Mouse (Mus musculus): ENCODE results near the gene Cyld. TPM values are rescaled to one million over a fixed set of nuclear protein-coding genes. Genes with fewer than 3 reads are reported as not detected.

Cyld gene
- polyA plus RNA-seq, 1 experiment from 2014 or later, result 15.3 TPM

DNA sequence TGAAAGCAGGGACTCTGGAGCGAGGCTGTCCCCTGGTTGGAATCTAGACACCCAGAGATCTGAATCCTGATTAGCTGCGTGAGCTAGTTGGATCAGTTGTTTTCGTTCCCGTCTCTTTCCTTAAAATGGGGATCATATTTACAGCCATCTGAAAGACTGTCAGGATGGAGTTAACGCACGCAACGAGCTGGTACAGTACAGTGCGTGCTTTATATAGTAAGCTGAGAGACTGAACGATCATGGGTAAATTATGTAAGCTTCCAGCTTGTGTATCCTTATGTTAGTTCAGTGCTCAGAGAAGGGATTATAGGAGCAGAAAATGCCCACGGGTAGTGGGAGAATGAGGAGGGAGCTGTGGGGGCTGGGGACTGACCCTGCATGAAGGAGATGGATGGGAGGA is 25.3 kb upstream of the Cyld start:
- WGBS, result 87% methylated on average over 10 of the region's 10 CpGs
- no peaks in the 10 kb centered on the region for H3K9me3 ChIP-seq
- H3K27me3 ChIP-seq, result no peaks in the 10 kb centered on the region
- no peaks in the 10 kb centered on the region for H3K36me3 ChIP-seq (replicated peaks)
- H3K9ac ChIP-seq, result no peak overlapping the region
- no peak overlapping the region for H3K27ac ChIP-seq
- ATAC-seq (ENCODE audit: low FRiP score), result no peak
- H3K4me3 ChIP-seq (replicated peaks), result no peak overlapping the region
- H3K4me2 ChIP-seq, result no peak overlapping the region
- peaks cover 16% of the 10 kb centered on the region for H3K4me1 ChIP-seq

DNA sequence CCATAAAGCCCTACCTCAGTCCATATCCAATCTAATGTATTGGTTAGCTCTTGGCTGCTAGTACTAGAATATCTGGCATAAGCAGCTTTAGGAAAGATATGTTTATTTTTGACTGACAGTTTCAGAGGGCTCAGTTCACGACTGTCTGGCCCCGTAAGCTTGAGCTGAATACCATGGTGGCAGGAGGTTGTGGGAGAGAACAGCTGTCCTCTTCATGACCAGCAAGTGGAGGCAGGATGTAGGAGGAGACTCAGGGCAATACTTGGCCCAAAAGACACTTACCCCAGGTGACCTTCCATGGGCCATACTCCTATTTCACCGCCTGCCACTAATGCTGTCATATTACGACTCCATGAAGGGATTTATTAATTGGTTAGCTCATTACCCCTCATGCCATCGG is 23.0 kb upstream of the Cyld start:
- no peak for ATAC-seq (ENCODE audit: low FRiP score)
- Histone ChIP-seq H3K27ac (no peak overlapping the region), H3K4me2 (no peak overlapping the region), H3K27me3 (no peaks in the 10 kb centered on the region), H3K9me3 (no peaks in the 10 kb centered on the region), H3K4me3 (replicated peaks) (no peak overlapping the region), H3K4me1 (peaks cover 5% of the 10 kb centered on the region), H3K9ac (no peak overlapping the region), H3K36me3 (replicated peaks) (no peaks in the 10 kb centered on the region)
- 89% methylated on average over 5 of the region's 5 CpGs for WGBS

DNA sequence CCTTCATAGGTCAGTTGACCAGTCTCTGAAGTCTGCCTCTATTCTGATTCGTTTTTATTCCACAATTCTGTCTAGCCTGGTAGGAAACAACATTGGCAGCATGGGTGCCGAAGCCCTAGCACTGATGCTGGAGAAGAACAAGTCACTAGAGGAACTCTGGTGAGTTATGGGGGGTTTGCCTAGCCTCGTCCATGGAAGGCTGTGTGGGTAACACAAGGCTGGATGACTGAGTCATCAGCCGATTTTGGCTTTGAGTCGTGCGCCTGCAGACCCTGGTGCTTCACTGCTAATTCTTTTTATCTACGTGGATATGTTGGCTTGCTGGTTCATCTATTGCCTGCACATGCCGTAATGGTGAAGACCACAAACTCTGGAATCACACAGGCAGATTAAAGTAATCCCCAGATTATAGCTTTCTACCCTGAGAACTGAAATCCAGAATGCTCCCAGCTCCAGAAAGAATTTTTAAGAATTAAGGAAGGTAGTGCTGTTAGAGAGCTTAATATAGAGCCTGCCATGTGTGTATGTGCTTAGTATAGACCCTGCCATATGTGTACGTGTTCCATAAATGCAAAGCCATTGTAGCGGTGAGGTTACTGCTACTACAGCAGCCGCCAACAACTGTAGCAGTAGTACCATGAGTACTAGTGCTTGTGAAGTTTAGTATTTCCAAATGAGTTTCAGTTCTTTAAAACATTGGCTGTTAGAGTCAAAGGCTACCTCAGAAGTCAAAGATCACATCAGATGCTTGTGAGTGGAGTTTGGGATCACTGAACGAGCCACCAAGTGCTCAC is 21.3 kb upstream of the Cyld start:
- H3K4me3 ChIP-seq (replicated peaks), result no peak overlapping the region
- no peak overlapping the region for H3K4me2 ChIP-seq
- no peak for ATAC-seq (ENCODE audit: low FRiP score)
- H3K9ac ChIP-seq, result no peak overlapping the region
- no peaks in the 10 kb centered on the region for H3K4me1 ChIP-seq
- WGBS, result 92% methylated on average over 12 of the region's 12 CpGs
- no peaks in the 10 kb centered on the region for H3K36me3 ChIP-seq (replicated peaks)
- H3K27me3 ChIP-seq, result no peaks in the 10 kb centered on the region
- H3K27ac ChIP-seq, result no peak overlapping the region
- H3K9me3 ChIP-seq, result no peaks in the 10 kb centered on the region

DNA sequence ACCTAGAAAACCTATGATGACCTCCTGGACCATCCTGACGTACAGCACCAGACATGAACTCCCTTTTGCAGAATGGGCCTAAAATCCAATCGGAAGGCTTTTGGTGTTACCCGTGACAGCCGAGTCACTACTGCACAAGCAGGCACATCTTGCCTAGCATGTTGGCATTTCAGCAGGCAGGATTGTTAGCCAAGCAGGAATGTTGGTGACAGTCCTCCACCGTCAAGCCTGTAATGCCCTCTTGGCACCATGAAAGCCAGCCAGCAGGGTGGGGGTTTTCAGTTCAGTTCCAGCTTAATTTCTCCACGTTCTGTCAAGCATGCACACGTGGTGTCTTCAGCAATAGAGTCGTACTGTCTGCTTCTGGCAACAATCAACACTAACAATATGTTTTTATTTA is 19.8 kb upstream of the Cyld start:
- Histone ChIP-seq H3K4me1 (no peaks in the 10 kb centered on the region), H3K9me3 (no peaks in the 10 kb centered on the region), H3K4me3 (replicated peaks) (no peak overlapping the region), H3K9ac (no peak overlapping the region), H3K27me3 (no peaks in the 10 kb centered on the region), H3K27ac (no peak overlapping the region), H3K4me2 (no peak overlapping the region), H3K36me3 (replicated peaks) (no peaks in the 10 kb centered on the region)
- no peak for ATAC-seq (ENCODE audit: low FRiP score)
- WGBS, result 81% methylated on average over 8 of the region's 8 CpGs

DNA sequence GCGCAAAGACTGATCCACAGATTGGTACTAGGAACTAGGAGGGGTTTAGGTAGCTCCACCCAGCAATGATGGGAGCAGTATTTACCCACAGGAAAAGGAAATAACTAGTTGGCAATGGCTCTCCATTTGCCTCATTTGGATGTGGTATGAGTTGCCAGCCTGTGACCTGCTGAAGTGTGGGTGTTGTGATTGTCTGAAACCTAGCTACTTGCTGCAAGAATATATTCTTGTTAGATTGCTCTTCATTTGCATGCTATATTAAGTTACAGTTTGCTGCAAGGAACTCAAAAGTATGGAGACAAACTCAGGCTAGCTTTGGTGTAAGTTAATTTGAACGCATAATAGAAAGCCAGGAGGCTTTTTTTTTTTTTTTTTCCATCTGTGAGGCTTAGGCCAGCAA is 16.3 kb upstream of the Cyld start:
- H3K4me2 ChIP-seq, result no peak overlapping the region
- ATAC-seq (ENCODE audit: low FRiP score), result no peak
- H3K4me3 ChIP-seq (replicated peaks), result no peak overlapping the region
- no peaks in the 10 kb centered on the region for H3K9me3 ChIP-seq
- no peaks in the 10 kb centered on the region for H3K27me3 ChIP-seq
- 97% methylated on average over 2 of the region's 2 CpGs for WGBS
- no peak overlapping the region for H3K9ac ChIP-seq
- no peak overlapping the region for H3K27ac ChIP-seq
- no peaks in the 10 kb centered on the region for H3K36me3 ChIP-seq (replicated peaks)
- H3K4me1 ChIP-seq, result no peaks in the 10 kb centered on the region

DNA sequence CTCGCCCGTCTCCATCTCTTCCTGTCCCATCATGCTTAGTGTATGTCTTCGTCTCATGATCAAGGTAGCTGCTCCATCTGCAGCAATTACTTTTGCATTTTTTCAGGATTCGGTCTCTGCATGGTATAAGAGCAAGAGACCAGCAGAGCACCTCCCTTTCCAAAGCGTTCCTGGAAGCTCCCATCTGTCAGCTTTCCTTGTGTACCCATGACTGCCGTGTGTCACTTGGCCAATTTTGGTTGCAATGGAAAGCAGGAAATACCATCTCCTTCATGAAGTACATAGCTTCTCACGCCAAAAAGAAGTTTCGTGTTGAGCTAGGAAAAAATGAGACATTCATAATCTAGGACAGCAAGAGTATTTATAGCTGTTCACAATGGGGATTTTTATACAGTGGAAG is 15.8 kb upstream of the Cyld start:
- Histone ChIP-seq H3K4me1 (no peaks in the 10 kb centered on the region), H3K9me3 (no peaks in the 10 kb centered on the region), H3K27me3 (no peaks in the 10 kb centered on the region), H3K36me3 (replicated peaks) (no peaks in the 10 kb centered on the region), H3K4me3 (replicated peaks) (no peak overlapping the region), H3K9ac (no peak overlapping the region), H3K4me2 (no peak overlapping the region), H3K27ac (no peak overlapping the region)
- ATAC-seq (ENCODE audit: low FRiP score), result no peak
- WGBS, result 89% methylated on average over 8 of the region's 8 CpGs

DNA sequence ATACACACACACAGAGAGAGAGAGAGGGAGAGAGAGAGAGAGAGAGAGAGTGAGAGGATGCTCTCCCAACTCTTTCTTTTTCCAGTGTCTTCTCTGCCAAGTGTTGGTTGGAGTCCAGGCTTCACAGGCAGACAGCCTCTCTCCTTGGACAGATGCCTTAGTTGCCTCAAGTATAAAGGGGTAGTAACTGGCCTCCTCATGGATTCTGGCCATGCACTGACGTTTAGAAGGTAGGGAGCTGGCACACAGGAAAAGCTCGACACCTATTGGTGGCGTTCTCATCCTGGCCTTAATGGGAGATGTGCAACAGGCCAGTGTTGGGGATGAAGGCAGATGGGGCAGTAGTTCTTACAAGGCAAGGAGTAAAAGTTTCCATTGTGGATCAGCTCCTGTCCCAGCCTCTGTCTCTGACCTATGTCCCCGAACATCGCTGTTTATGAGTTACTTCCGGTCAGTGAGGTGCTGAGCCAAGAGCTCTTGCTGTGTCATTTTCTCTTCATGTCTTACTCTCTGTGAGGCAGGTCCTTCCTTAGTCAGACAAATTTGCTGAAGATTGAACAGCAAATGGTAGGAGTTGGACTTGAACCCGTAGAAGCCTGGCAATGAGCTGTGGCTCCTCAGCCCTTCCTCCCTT is 13.1 kb upstream of the Cyld start:
- Histone ChIP-seq H3K4me2 (no peak overlapping the region), H3K9me3 (no peaks in the 10 kb centered on the region), H3K36me3 (replicated peaks) (no peaks in the 10 kb centered on the region), H3K27ac (no peak overlapping the region), H3K4me3 (replicated peaks) (no peak overlapping the region), H3K27me3 (no peaks in the 10 kb centered on the region), H3K9ac (no peak overlapping the region), H3K4me1 (no peaks in the 10 kb centered on the region; the same call in 1 of the 2 replicates)
- no peak for ATAC-seq (ENCODE audit: low FRiP score)
- 81% methylated on average over 7 of the region's 7 CpGs for WGBS

DNA sequence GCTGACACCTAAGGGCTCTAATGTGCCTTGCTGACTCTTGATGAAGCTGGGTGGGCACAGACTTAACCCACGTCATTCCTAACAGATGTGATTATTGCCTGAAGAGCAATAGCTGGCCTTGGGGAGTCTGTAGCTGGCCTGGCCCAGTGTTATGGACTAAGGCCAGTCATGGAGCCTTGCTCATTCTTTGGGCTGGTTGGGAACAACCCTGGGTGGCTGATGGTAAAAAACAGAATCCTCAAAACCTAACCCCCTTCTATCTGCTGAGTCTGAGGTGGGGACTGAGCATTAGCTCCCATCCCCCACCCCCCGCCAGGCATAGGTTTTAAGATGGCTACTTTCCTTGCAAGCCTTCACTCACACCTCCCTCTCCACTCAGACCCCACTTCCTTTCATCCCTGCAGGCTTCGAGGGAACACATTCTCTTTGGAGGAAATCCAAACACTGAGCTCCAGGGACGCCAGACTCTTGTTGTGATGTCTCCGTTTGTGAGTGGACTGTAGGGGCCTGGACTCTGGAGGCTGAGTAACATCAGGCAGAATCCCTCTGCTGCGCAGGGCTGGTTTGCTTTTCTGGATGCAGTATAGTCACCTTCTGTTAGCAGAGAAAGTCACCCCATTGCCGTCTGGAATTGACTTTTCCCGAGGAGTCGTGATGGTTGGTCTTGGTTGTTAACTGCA is 10.5 kb upstream of the Cyld start:
- no peak overlapping the region for H3K9ac ChIP-seq
- no peak for ATAC-seq (ENCODE audit: low FRiP score)
- no peak overlapping the region for H3K4me2 ChIP-seq
- H3K4me1 ChIP-seq, result no peaks in the 10 kb centered on the region; the same call in 1 of the 2 replicates
- H3K36me3 ChIP-seq (replicated peaks), result no peaks in the 10 kb centered on the region
- H3K27me3 ChIP-seq, result no peaks in the 10 kb centered on the region; the same call in 1 of the 2 replicates
- 80% methylated on average over 9 of the region's 9 CpGs for WGBS
- no peak overlapping the region for H3K27ac ChIP-seq
- H3K4me3 ChIP-seq (replicated peaks), result no peak overlapping the region
- H3K9me3 ChIP-seq, result no peaks in the 10 kb centered on the region

DNA sequence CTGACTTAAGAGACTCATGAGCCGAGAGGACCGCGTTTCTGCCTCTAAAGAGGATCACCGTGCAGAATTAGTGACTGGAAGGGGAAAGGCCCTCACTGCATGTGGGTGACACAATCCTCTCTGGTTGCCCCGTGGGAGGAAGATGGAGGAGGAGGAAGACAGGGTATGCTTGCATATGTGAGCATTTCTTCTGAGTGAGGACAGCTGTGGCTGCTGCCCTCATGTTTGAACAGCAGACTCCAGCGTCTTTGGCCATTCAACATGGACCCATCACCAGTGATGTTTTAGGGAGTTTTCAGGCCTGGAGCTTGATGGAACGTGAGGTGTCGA is 10.0 kb upstream of the Cyld start:
- Histone ChIP-seq H3K36me3 (replicated peaks) (no peaks in the 10 kb centered on the region), H3K27me3 (no peaks in the 10 kb centered on the region; the same call in 1 of the 2 replicates), H3K4me2 (no peak overlapping the region), H3K27ac (no peak overlapping the region), H3K4me1 (no peaks in the 10 kb centered on the region; the same call in 1 of the 2 replicates), H3K4me3 (replicated peaks) (no peak overlapping the region), H3K9me3 (no peaks in the 10 kb centered on the region), H3K9ac (no peak overlapping the region)
- WGBS, result 88% methylated on average over 8 of the region's 8 CpGs
- ATAC-seq (ENCODE audit: low FRiP score), result no peak

DNA sequence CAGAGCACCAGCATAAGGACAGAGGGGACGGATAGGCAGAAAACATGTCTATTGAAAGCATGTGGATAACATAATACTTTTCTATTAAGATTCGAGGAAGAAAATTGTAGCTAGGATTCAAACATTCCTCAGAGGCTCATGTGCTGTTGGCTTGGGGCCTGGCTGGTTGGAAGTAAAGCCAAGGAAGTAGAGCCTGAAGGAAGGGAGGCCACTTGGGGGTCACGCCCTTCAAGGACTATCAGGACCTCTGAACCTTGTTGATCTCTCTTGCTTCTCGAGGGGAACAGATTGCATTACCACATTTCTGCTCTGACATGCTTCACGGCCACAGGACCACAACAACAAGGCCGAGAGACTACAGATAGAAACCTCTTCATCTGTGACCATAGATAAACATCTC is 7.7 kb upstream of the Cyld start:
- WGBS, result 85% methylated on average over 6 of the region's 6 CpGs

DNA sequence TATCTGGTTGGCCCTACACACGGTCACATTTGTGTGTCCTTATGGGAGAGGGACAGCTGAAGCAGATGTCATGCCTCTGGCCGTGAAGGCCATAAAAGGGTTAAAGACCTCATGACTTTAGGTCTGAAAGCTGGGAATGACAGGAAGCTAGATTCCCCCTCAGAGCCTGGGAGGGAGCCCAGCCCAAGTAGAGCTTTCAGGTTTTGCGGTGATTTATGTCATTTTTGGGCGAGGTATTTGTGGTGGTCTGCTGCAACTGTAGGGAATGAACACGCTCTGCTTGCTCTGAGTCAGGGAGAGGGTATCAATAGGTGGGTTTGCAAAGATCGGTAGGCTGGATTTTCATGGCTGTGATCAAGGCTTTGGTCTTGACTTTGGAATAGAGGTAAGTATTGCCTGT is 6.9 kb upstream of the Cyld start:
- Histone ChIP-seq H3K9ac (no peak overlapping the region), H3K4me1 (no peaks in the 10 kb centered on the region; the same call in 1 of the 2 replicates), H3K27ac (no peak overlapping the region), H3K36me3 (replicated peaks) (no peaks in the 10 kb centered on the region), H3K4me2 (no peak overlapping the region), H3K27me3 (peaks cover 8% of the 10 kb centered on the region; the same call in 1 of the 2 replicates), H3K4me3 (replicated peaks) (no peak overlapping the region), H3K9me3 (no peaks in the 10 kb centered on the region)
- ATAC-seq (ENCODE audit: low FRiP score), result no peak
- WGBS, result 94% methylated on average over 6 of the region's 6 CpGs

More for the DNA sequence above, 7.7 kb upstream of the Cyld start:
- no peaks in the 10 kb centered on the region for H3K9me3 ChIP-seq
- H3K9ac ChIP-seq, result no peak overlapping the region
- no peaks in the 10 kb centered on the region; the same call in 1 of the 2 replicates for H3K4me1 ChIP-seq
- no peak overlapping the region for H3K4me3 ChIP-seq (replicated peaks)
- H3K27me3 ChIP-seq, result peaks cover 1% of the 10 kb centered on the region; the same call in 1 of the 2 replicates
- H3K36me3 ChIP-seq (replicated peaks), result no peaks in the 10 kb centered on the region
- H3K27ac ChIP-seq, result no peak overlapping the region
- ATAC-seq (ENCODE audit: low FRiP score), result no peak
- no peak overlapping the region for H3K4me2 ChIP-seq

DNA sequence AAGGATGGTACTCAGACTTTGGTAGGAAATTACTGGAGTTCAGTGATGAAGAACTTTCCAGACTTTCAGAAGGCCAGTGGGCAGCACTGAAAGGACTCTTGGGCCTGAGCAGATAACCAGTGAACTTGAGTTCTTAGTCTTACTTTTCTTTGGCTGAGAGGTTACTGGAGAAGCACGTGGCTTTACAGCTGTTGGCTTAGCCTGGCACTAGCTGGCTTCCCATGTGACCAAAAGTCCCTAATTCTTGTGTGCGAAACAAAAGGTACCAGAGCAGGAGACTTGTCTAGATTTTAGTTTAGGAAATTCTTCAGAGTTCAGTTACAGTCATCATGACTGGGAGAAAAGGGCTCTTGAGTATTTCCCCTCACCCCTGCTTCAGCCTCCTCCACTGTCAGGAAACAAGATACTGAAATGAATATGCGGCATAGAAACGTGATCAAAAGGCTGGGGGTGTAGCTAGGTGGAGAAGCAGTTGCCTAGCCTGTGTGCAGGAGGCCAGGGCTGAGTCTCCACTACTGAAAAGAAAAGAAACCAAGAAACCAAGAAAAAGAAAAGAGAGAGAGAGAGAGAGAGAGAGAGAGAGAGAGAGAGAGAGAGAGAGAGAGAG is 5.4 kb upstream of the Cyld start:
- Histone ChIP-seq H3K4me1 (peaks cover 3% of the 10 kb centered on the region; the same call in 1 of the 2 replicates), H3K9ac (no peak overlapping the region), H3K27ac (no peak overlapping the region), H3K9me3 (no peaks in the 10 kb centered on the region), H3K27me3 (peaks cover 17% of the 10 kb centered on the region), H3K4me3 (replicated peaks) (no peak overlapping the region), H3K4me2 (no peak overlapping the region), H3K36me3 (replicated peaks) (no peaks in the 10 kb centered on the region)
- 59% methylated on average over 4 of the region's 4 CpGs for WGBS
- ATAC-seq (ENCODE audit: low FRiP score), result no peak

Data from forebrain, embryonic 12.5 days (tissue).